Mouse (Mus musculus): Measurements from ENCODE around the gene Zfp566.

- TF ChIP-seq FLI1 (IDR thresholded peaks at IDR 0.05; ENCODE audit: low read length), result no peak
- TF ChIP-seq GATA1 (IDR thresholded peaks at IDR 0.05; ENCODE audit: borderline replicate concordance, low read length), result no peak
Observed at GRCm38 (mm10) chr7:30030677-30031076, 59.6 kb downstream of the Zfp566 start.

Measured in megakaryocyte, embryonic 14.5 days (primary cell).